Mouse (Mus musculus) liver (tissue): ENCODE measurements around the gene Eya4.

ENCODE experiments used
- DNase-seq: peaks from one replicate; pipeline ENCODE4 v3.0.0-alpha.2; 2020; ENCODE audit warnings: mixed read lengths

Eya4 gene

DNA sequence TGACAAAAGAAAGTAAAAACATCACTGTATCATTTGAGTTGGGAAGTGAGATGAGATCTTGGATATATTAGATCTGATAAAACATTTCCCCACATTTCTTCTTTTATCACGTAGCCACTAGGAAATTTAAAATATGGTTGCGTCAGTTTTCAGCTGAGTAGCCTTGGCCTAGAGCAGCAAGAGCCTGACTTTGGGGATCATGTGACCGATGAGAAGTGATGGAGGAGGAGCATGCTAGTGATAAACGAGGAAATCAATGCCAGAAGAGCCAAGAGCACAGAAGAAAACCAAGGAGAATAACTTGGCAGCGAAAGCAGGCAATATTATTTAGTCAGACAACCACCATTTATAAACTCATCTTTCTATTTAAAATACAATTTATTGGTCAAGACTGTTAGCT is 119.7 kb downstream of the Eya4 start:
- DNase-seq = no peak

DNA sequence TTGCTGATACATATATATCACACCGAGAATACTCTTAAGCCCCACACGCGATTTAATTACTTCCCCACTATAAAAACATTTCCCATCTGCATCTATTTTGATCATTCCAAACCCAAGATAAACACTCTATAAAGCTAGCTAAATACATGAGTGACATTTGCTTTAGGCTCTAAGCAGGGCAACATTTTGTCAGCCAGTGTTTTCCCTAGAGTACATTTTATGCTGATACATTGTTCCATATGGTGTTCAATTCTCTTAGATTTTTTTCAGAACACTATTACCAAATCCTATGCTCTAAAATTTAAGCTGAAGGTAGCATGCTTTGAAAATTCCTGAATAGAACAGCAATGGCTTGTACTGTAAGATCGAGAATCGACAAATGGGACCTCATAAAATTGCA is 127.2 kb downstream of the Eya4 start:
- DNase-seq = no peak

DNA sequence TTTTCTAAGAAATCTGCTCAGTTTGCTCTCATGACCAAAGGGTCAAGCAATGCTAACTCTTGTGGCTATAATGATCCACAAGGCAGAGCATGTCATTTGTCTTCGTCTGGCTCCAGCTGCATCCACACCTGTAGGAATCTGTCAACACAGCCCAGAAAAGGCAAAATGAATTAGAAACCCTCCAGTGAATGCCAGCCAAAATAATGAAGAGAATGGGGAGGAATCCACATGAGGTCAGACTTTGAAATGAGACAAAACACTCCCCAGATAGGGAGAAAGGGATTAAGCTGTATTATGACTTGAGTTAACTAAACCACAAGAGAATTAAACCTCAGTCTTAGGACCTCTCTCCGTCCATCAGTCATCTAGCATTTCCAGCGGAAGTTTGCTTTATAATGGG is 130.2 kb downstream of the Eya4 start:
- DNase-seq = no peak

GRCm38 (mm10) chr10:23216815-23217214 is 133.8 kb downstream of the Eya4 start:
- DNase-seq = no peak

DNA sequence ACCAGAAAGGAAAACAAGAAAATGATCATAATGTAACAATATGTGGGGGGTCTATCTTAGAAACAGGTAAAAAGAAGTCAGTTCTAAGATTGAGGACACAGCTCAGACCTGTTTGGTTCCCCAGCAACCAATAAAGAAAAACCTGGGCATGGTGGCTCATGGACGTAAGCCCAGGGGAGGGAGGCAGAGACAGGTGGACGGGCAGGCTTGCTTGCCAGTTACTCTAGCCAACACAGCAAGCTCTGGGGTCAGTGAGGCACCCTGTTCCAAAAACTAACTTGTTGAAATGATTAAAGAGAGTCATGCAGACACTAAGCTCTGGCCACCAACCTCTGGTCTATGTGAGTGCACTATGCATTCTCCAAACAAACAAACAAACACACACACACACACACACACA is 139.2 kb downstream of the Eya4 start:
- no peak for DNase-seq

DNA sequence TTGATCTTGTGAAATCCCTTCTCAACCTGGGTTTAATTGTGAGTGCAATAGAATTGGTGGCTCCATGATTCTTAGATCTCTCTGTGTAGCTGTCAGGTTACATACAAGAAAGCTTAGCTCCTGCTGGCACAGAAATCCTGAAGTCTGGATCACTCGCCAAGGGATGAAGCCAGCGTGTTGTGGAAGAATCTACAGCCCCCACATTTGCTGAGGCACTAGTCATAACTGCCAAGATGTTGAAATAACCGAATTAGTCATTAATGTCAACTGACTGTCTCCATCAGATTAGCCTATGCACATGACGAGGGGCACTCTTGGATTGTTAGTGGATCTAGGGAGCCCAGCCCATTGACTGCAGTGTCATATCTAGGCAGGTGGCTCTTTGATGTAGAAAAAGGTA is 146.7 kb downstream of the Eya4 start:
- DNase-seq = no peak

GRCm38 (mm10) chr10:23203144-23203838 is 147.3 kb downstream of the Eya4 start:
- DNase-seq = no peak

- no peak for DNase-seq
Measured at GRCm38 (mm10) chr10:23202591-23202990, 148.0 kb downstream of the Eya4 start.

GRCm38 (mm10) chr10:23198251-23198650 is 152.3 kb downstream of the Eya4 start:
- DNase-seq = no peak

DNA sequence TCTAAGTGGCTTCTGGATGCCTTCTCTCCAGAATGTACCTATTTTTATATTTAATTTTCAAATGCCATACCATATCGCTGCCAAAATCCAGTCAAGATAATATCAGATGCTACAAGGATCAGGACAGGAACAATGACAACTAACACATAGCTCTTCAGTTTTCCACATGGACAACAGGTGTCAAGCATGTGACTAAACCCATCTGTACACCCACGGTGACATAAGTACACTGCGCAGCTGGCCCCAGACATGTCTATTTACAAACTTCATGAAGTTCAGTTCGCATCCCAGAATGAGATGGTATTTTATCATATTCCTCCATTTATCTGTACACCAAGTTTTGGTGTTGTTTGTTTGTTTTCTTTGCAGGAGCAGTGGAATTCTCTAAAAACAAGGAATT is 154.2 kb downstream of the Eya4 start:
- DNase-seq = no peak

- DNase-seq = no peak
Measured at GRCm38 (mm10) chr10:23195337-23195736, 155.2 kb downstream of the Eya4 start.

DNA sequence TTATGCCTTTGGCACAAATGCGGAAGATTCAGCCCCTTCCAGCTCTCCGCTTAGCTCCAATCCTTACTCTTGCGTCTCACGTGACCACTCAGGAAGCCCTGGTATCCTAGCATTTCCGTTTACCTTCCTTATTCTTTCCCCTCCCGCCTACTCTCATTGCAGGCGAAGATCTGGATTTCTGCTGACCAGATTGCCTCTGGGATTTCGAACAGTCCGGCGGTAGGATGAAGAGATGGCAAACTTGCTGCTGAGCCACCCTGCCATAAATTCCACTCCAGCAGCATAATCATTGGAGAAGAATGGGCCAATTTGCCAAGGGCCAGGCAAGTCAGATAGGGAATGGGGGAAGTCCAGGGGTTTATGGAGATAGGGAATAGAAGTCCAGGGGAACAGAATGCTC is 160.8 kb downstream of the Eya4 start:
- no peak for DNase-seq

GRCm38 (mm10) chr10:23185391-23185790 is 165.2 kb downstream of the Eya4 start:
- no peak for DNase-seq

DNA sequence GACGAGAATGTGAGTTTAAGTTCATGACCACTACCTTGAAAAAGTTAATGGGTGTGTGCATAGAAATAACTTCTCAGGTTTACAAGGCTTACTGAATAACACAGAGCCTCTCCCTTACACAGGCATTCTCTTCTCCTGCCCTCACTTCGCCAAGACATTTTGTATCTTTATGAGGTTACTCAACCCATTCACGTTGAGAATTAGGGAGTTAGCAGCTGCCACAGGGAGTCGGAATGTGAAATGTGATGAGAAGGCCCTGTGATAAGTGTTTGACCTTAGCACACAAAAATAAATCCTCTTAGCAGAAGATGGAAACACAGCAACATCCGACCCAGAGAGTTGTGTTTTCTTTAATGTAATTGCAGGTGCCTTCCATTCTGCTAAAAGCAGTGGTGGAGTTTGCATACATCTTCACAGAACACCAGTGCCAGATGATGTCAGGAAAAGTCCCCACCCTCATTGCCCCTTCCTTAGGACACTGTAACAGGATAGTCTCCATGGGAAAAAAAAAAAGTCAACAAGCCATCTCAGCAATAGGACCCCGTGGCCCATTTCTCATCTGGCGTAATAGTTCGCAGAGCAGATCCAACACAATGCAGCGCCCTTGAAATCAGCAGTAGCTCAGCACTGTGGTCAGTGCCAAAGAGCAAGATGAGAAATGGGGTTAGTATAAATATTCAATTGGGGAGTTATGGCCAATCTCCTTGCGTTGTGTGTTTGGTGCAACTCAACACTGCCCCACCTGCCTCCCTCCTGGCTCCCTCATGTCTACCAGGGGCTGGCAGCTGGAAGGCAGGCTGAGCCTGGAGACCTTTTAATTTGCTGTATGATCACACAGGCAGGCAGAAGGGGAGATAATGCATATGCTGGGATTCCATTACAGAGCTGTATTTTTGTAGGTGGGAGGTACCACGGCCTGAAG is 168.8 kb downstream of the Eya4 start:
- no peak for DNase-seq

DNA sequence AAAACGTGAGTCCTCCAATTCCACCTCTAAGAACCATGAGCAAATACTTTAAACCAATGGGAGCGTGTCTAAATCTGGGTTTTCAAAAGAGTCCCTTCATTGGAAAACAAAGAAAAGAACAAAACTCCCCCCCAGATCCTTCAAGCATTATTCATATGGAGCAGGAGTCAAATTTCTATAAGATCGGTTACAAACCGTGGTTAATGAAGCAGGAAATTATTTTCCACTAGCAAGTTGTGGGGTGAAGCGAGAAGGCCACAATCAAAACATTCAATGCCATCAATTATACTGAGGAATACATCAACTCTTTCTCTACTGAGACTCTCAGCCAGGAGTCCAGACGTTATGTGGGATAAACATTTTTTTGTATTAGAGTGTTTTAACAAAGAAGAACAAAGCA is 171.3 kb downstream of the Eya4 start:
- no peak for DNase-seq

GRCm38 (mm10) chr10:23177347-23178046 is 173.1 kb downstream of the Eya4 start:
- DNase-seq = no peak

DNA sequence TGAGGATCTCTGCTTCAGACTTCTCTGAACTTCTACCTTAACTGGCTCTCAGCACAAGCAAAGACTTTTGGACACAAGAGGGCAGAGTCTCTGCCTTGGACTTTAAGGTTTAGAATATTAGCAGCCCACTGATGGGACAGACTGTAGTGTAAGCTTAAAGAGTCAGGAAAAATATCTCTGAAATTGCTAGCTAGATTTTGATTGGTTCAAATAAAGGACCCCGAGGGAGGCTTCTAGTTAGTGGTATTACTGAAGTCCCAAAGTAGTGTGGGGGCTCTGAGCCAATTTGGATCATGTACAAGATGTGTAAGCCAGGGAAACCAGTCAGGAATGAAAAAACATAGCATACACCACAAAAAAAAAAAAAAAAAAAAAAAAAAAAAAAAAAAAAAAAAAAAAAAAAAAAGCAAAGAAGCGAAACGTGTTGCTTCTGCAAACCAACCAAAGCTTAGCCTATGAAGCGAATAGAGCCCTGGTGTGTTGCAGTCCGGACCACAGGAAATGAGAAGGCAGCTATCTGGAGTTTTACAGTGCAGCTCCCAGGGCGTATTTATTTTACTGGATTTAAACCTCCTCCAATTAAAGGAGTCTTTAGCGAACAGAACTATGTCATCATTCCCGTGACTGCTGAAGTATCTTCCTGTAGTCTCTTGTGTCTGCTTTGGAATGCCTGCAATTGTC is 173.8 kb downstream of the Eya4 start:
- DNase-seq = no peak

DNA sequence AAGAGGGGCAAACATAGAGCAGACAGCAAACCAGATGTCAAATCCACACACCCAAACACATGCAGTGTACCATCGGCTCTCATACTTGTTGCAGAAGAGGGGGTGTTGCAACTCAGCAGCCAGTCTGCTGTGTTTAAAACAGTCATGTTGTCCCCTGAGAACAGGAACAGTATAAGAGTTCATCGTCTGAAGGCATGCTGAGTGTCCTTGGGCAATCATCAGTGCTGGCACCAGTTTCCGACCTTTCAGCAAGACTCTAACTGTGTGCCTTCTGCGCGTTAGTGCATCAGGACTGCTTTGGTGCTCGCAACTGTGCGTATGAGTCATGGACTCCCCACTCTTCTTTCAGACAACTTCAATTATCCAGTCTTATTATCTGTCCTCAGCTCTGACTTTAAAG is 179.0 kb downstream of the Eya4 start:
- no peak for DNase-seq

DNA sequence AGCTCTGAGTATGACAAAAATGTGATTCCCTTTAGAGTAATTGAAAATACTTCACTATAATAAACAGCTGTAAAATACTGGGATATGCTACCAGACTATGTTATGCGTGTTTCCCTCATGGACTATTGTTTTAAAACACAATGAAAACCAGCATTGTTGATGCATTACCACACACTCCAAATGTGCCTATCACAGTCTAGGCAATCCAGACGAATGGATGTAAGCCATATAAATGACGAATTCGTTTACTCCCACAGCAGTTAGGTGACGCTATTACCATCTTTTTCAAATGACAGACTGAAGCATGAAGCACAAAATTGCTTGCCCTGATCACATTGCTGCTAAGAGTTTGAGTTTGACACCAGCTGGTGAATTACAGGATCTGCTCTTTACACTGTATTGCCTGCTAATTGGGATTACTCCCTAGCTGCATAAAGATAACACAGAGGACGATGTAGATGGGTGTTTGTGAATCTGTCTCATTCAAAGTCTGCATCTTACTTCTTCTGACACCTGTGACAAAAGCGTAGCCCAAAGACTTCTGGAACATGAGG is 185.4 kb downstream of the Eya4 start:
- no peak for DNase-seq

DNA sequence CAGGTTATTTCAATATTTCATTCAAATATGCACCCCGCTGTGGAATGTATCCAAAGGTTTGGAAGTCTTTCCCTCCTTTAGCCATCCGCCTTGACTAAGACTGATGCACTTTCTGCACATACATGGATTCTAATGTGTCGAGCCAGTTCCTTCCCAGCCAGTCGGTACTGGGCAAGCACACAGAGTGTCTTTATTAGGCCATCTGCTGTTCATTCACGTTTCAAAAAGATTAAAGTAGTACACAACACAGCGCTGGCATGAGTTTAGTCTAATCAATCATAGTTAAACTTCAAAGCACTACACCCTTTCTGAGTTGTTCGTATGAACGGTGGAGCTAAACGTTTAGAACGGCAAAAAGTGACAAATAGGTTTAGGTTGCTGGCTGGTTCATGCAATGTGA is 190.7 kb downstream of the Eya4 start:
- DNase-seq = no peak

DNA sequence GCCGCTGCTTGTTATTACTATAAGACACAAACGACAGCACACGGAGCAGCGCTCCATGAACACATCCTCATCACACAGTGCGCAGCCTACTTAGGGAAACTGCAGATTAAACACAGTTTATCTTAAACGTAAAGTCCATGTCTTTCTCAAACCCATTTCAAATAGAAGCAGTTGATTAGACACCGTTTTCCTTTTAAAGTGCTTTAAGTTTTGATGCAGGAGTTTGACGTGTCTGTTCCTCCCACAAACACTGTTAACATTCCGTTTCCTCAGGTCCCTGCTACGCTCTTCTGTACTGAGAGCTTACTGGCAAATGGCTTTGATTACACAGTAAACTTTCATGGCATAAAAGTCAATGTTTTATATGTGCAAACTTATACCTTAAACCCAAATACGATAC is 191.4 kb downstream of the Eya4 start:
- no peak for DNase-seq

DNA sequence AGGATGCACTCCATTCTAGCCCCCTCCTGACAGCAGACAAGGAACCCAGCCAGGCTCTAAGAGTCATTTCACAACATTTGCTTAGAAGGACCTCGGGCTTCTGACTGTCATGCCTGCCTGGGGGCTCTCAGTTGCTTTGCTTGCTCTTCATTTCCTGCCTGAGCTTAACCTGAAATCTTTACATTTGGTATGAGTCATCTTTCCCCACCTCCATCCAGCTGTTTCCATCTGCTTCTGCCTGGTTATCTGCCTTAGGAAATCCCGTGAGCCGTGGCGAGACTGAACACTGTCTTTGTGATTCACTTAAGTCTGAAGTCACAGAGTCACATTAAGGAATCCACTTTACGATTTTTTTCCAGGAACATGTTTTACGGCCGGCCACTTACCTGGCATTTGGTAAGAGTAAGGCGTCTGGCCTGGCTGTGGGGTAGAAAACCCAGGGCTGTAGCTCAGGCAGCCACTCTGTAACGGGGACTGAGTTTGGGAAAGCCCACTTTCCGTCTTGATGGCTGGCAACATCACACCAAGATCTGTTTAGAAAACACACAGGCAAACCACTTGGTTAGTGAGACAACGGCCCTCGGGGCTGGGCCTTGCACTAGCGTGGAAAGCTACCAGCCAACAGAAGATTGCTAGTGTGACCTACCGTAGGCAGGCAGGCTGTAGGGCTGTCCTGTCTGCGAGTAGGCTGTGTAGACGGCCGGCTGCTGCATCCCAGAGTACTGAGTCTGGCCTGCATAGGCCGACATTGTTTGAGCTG is 193.5 kb downstream of the Eya4 start:
- DNase-seq = no peak
